Mouse (Mus musculus): ENCODE results near the gene Gal3st2c. TPM values are rescaled to one million over a fixed set of nuclear protein-coding genes. Genes with fewer than 3 reads are reported as not detected.
"Not testable (repeated sequence)": the region's sequence is repeated elsewhere in the genome, so short reads cannot be mapped to it uniquely, and the experiment has no call there.

Gene Gal3st2c
- polyA plus RNA-seq, 1 experiment from 2014 or later, result not detected

DNA sequence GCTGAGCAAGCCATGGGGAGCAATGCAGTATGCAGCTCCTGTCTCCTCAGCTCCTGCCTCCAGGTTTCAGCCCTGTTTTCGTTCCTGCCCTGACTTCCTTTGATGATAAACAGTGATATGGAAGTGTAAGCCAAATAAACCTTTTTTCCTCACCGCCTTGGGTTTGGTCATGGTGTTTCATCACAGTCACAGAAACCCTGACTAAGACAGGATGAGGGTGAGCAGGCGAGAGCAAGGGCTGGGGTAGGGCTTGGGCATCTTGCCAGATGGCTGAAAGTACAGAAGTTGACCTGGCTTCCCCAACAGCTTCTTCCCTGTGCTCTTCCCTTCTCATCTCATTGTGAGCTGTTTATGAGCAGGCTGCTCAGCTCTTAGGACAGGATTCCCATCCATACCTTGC, 65.7 kb downstream of the Gal3st2c start:
- 65% methylated on average over 3 of the region's 3 CpGs for WGBS
- Histone ChIP-seq H3K4me2 (replicated peaks; ENCODE audit: low read depth, low read length) (no peak overlapping the region), H3K36me3 (ENCODE audit: control insufficient read depth, insufficient read depth, low read length) (no peaks in the 10 kb centered on the region)

DNA sequence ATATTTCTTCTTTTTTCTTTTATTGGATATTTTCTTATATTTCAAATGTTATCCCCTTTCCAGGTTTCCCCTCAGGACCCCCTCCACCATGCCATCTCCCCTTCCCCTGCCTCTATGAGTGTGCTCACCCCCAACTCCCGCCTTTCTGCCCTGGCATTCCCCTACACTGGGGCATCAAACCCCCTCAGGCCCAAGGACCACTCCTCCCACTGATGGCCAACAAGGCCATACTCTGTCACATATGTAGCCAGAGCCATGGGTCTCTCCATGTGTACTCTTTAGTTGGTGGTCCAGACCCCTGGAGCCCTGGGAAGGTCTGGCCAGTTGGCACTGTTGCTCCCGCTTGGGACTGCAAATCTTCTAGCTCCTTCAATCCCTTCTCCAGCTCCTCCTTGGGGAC, 67.1 kb downstream of the Gal3st2c start:
- ATAC-seq (ENCODE audit: low FRiP score, low TSS enrichment), result no peak
- no peaks in the 10 kb centered on the region for H3K27me3 ChIP-seq (ENCODE audit: control insufficient read depth, insufficient read depth, low read length)
- H3K9ac ChIP-seq (ENCODE audit: low read depth, low read length), result no peak overlapping the region
- no peaks in the 10 kb centered on the region for H3K36me3 ChIP-seq (ENCODE audit: control insufficient read depth, insufficient read depth, low read length)
- H3K4me3 ChIP-seq (ENCODE audit: low read length), result no peak overlapping the region
- 91% methylated on average over 2 of the region's 2 CpGs for WGBS
- H3K4me1 ChIP-seq (ENCODE audit: control insufficient read depth, insufficient read depth, low read length), result no peaks in the 10 kb centered on the region
- no peaks in the 10 kb centered on the region for H3K9me3 ChIP-seq (ENCODE audit: control insufficient read depth, low read length)
- no peak overlapping the region for H3K27ac ChIP-seq (ENCODE audit: low read depth, low read length)
- H3K4me2 ChIP-seq (replicated peaks; ENCODE audit: low read depth, low read length), result no peak overlapping the region

More for the DNA sequence above, 65.7 kb downstream of the Gal3st2c start:
- H3K4me3 ChIP-seq (ENCODE audit: low read length), result no peak overlapping the region
- no peaks in the 10 kb centered on the region for H3K9me3 ChIP-seq (ENCODE audit: control insufficient read depth, low read length)
- H3K27ac ChIP-seq (ENCODE audit: low read depth, low read length), result no peak overlapping the region
- no peak for ATAC-seq (ENCODE audit: low FRiP score, low TSS enrichment)
- no peak overlapping the region for H3K9ac ChIP-seq (ENCODE audit: low read depth, low read length)
- H3K27me3 ChIP-seq (ENCODE audit: control insufficient read depth, insufficient read depth, low read length), result no peaks in the 10 kb centered on the region
- H3K4me1 ChIP-seq (ENCODE audit: control insufficient read depth, insufficient read depth, low read length), result no peaks in the 10 kb centered on the region

DNA sequence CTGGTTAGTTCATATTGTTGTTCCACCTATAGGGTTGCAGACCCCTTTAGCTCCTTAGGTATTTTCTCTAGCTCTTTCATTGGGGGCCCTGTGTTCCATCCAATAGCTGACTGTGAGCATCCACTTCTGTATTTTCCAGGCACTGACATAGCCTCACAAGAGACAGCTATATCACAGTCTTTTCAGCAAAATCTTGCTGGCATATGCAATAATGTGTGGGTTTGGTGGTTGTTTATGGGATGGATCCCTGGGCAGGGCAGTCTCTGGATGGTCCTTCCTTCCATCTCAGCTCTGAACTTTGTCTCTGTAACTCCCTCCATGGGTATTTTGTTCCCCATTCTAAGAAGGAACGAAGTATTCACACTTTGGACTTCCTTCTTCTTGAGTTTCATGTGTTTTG, 68.0 kb downstream of the Gal3st2c start:
- H3K36me3 ChIP-seq (ENCODE audit: control insufficient read depth, insufficient read depth, low read length); ATAC-seq (ENCODE audit: low FRiP score, low TSS enrichment); H3K4me2 ChIP-seq (replicated peaks; ENCODE audit: low read depth, low read length); H3K9me3 ChIP-seq (ENCODE audit: control insufficient read depth, low read length); H3K27me3 ChIP-seq (ENCODE audit: control insufficient read depth, insufficient read depth, low read length); H3K4me1 ChIP-seq (ENCODE audit: control insufficient read depth, insufficient read depth, low read length); H3K27ac ChIP-seq (ENCODE audit: low read depth, low read length); H3K4me3 ChIP-seq (ENCODE audit: low read length); H3K9ac ChIP-seq (ENCODE audit: low read depth, low read length): not testable (repeated sequence)
- 68% methylated on average over 1 of the region's 1 CpGs for WGBS

Other genes with a start within 250 kb of the Gal3st2c start
- 80.8 and 95.7 TPM in 2 replicates for gene Atg4b, start 239.0 kb upstream of the Gal3st2c start, polyA plus RNA-seq (2014; fragmentation: Nextera tagmentation; extraction: Ambion mirVana)
- gene Thap4, start 235.6 kb upstream of the Gal3st2c start, polyA plus RNA-seq (2014; fragmentation: Nextera tagmentation; extraction: Ambion mirVana), result 58.6 and 64.8 TPM in 2 replicates
- 287 and 307 TPM in 2 replicates for gene Dtymk, start 188.6 kb upstream of the Gal3st2c start, polyA plus RNA-seq (2014; fragmentation: Nextera tagmentation; extraction: Ambion mirVana)
- 10.7 and 18.5 TPM in 2 replicates for gene Ing5, start 186.5 kb upstream of the Gal3st2c start, polyA plus RNA-seq (2014; fragmentation: Nextera tagmentation; extraction: Ambion mirVana)
- gene D2hgdh, start 165.6 kb upstream of the Gal3st2c start, polyA plus RNA-seq (2014; fragmentation: Nextera tagmentation; extraction: Ambion mirVana), result 10.8 and 13.2 TPM in 2 replicates
- not detected in 2 replicates for gene Gal3st2, start 129.2 kb upstream of the Gal3st2c start, polyA plus RNA-seq (2014; fragmentation: Nextera tagmentation; extraction: Ambion mirVana)
- not detected in 2 replicates for gene Gal3st2b, start 72.2 kb upstream of the Gal3st2c start, polyA plus RNA-seq (2014; fragmentation: Nextera tagmentation; extraction: Ambion mirVana)
- gene Neu4, start 29.9 kb downstream of the Gal3st2c start, polyA plus RNA-seq (2014; fragmentation: Nextera tagmentation; extraction: Ambion mirVana), result not detected in 2 replicates
- gene Pdcd1, start 62.0 kb downstream of the Gal3st2c start, polyA plus RNA-seq (2014; fragmentation: Nextera tagmentation; extraction: Ambion mirVana), result not detected in 2 replicates